Mouse (Mus musculus): ENCODE results near the gene Cnot3. TPM values are rescaled to one million over a fixed set of nuclear protein-coding genes. Genes with fewer than 3 reads are reported as not detected.

The Cnot3 gene
- 110 to 131 TPM (median 116 TPM) in 4 replicates for total RNA-seq (2023)

DNA sequence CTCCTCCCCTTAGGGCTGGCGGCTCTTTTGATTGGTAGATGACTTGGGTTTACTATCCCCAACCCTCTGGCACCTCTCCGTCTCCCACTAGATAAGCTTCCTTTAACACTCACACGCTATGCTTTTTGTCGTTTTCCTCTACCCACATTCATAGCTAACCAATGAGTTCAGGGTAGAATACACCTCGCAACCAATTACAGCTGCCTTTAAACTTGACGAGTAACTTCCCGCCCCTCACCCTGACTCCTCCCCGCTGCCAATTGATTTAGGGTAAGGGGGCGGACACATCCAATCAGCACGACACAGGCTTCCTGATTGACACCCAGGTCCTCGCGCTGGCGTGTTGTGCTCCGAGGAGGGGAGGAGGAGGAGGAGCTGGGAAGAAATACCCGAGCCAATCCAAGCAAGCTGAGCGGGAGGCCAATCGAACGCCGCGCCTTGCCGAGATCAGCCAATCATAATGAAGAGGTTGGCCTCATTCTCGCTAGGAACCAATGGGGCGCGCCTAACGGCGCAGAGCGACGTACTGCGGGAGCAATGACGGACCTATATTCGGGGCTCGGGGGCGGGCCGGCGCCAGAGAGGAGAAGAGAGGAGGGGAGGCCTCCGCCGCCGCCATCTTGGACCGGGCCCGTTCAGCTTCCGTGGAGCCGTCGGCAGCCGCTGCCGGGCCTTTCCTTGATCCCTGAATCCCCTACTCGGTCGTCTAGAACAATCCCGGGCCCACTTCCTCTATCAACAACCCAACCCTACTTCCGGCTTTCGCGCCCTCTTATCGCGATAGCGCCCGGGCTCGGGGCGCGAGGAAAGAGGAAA is at the start of gene Cnot3:
Cnot3 (plus strand) TSS at position 597 of the 816 bp plus-strand sequence.

DNA sequence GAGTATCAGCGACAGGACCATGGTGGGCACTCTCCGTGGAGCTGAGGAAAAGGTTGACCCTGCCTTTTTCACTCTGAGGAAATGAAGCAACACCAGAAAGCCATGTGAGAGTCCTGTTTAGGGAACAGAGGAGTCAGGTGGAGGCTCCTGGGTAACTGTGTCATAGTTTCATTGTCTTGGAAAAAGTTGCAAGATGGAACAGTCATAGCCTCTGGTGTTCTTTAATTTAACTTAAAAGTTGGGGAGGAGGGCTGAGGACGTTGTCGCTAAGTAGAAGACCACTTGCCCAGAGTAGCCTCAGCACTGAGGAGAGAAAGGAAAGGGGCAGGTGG is 29.0 kb upstream of the Cnot3 start, which contains the start of gene Oscar:
Oscar (minus strand) TSS at position 101 of the 332 bp plus-strand sequence.

DNA sequence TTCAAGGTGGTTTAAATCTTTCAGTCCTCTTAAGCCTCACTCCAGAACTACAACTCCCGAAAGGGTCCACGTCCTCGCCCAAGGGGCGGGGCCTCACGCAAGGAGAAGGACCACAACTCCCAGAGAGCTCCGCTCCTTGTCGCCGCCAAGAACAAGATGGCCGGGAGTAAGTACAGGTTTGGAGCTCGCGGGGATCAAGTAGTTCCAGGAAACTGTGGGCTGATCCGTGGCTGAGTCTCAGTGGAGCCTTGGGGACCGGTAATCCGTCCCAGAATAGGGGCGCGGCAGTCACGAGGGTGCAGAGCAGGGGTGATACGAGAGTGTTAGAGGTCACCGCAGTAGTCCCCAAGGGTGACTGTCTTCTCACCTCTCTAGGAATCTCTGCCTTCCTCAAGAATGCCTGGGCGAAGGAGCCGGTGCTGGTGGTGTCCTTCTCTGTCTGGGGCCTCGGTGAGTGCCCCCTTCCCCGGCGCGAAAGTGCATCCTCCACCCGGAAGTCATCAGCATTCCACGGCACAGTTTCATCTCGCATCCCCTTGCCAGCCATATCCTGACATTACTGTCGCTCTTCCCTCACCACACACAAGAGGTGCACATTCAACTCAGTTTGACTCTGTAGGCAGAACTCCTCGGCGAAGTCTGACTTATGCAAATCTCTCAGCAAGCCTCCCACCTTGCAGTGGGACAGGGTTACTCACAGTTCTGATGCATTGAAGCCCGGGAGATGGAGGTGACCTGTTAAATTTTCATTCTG is 27.6 kb upstream of the Cnot3 start, which contains the start of gene Ndufa3:
Ndufa3 (plus strand) TSS at position 132 of the 754 bp plus-strand sequence.

DNA sequence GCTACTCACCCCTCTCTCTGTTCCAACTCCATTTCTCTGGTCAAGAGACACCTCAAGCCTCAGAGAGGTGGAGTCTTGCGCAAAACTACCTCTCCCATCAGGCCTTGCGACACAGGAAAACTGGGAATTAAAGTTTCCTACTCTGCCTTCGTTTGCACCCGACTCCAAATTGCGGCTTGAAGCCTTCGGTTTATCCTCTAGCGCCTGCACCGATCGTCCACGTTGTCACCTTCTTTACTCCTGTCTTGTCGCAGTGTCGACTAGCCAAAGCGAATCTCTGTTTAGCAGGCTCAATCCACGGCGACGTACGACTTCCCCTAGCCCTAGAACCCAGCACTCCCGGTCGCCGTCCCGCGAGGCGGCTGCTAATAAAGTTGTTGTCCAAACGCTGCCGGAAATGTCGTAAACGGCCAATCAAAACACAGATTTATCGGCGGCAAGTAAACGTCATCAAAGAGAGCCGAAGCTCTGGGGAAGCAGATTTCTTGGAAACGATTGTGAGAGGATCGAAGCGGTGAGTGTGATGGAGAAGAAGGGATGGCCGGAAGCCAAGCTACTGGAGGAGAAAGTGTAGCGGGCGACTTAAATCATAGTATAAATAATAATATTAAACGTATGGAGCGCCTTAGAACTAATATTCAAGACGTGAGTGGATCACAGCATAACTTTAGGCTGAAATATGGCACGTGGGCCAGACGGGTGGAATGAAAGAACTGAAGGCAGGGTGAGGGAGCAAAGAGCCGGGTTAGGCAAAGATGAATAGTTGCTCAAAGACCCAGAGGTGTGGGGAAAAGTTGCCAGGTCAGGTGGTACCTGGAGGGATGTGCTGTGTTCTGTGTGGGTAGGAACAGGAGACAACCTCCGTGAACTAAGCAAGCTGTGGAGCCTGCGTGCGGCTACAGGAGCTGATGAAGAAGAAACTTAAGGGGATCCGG is 15.3 kb upstream of the Cnot3 start, which contains the start of the genes Tfpt and Prpf31:
Tfpt (minus strand) TSS at position 387 of the 935 bp plus-strand sequence.
Prpf31 (plus strand) TSS at position 443 of the 935 bp plus-strand sequence.

DNA sequence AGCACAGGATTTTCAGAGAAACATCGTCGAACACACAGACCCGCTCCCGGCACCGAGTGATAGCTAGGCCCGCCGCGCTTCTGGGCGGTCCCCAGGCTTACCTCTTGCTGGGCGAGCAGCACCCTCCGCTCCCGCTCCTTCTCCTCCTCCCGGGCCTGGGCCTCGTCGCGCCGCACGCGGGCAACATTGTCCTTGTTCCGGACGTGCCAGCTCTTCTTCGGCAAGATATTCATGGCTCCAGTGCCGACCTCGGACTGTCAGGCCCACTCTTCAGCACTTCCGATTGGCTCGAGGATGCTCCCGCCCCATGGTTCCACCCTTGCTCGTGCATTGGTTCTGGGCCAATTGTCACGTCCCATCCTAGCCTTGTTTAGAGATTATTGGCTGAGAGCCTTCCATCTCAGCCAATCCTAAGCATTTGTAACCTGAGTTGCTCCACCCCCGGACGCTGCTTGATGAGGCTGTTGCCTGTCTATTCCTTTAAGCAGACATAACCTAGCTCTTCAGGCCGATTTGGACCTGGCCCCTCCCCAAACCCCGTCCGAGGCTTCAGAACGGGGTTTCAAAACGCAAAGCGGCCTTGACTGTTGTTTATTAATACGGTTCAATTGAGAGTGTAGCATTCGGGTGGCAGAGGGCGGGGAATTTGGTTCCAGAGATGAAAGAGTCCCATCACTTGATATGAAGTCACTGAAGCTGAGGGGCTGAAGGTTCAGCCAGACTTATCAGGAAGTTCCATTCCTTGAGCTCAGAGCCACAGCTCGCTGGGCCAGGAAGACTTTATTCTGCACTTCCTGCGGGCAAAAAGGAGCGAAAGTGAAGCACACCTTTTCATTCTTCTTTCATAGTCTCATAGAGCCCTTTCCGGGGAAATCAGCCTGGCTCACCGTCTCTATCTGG is 20.4 kb downstream of the Cnot3 start, which contains the start of gene Leng1:
Leng1 (minus strand) TSS at position 626 of the 900 bp plus-strand sequence.

DNA sequence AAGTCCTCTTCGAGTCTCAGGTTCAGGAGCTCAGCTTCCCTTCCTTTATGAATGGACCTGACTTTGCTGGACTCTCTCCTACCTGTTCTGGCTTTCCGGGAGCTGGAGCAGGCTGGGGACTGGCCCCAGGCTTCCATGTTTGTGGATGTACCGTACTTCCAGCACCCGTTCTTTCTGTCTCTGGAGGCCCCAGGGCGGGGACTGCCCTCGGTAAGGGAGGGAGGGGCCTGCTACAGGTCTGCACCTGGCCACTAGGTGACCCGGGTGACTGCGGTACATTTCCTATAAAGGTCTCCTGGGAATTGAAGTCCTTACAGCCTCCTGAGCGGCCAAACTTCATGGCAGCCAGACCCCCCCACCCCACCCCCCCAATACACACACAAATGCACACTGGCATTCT is 32.3 kb downstream of the Cnot3 start, which contains the start of gene Tmc4:
Tmc4 (minus strand) TSS at position 212 of the 400 bp plus-strand sequence.

DNA sequence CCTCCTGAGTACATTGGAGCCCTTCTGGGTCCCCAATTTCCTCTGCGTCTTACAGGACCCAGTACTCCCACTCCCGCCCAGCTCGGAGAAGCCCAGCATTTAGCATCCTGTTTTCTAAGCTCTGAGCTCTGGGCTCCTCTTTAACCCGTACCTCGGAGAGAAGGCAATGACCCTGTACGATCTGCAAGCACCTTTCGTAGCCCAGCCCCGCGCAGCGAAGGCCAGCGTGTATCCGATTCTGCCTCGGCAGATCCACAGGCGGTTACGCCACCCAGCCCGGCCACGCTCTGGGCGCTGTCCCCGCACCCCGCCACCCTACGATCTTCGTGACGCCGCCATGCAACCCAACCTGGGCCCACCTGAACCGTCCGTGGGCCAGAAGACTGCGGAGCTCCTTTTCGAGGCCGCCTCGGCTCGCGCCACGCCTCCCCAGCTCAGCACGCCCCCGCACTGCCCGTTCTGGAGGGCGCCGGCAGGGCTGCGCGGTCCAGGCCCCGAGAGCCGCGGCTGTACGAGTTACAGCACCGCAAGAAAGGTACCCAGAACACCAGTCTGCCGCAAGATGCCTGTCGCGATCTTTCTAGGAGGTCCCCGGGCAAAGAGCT is 47.4 kb downstream of the Cnot3 start, which contains the start of gene Tsen34:
Tsen34 (plus strand) TSS at position 482 of the 605 bp plus-strand sequence.

DNA sequence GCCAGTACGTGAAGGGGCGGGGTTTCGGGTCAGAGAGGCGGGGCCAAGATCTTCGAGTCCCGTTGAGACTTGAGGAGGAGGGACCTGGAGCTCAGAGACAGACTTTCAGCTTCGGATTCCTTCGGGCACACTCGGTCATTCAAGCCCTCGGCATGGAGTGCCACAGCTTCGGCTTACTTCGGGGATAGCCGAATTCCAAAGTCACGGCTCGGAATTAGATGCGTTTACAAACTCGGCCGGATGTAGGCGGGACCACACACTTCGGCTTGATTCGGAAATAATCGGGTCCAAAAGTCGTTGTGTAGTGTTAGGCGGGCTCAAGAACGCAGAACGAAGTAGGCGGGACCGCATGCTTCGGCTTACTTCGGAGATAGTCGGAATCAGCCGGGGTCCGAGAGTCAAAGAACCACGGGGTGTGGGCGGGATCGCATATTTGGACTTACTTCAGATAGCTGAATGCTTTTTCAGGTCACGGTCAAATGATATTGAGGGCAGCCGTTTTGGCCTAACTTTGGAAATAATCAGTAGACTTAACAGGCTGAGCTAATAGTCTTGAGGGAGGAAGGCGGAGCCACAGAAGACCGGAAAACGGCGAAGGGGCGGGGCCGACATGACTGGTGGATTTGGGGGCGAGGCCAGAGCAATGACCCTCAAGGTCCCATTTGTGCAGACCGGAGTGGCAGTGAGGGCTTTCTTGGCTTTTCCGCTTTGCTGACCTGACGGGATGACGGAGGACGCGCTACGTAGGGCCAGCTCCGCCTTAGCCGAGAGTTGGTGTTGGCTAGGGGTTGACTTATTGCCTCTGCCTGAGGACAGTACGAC is 48.1 kb downstream of the Cnot3 start, which contains the start of gene Mboat7:
Mboat7 (minus strand) TSS at position 537 of the 822 bp plus-strand sequence.

DNA sequence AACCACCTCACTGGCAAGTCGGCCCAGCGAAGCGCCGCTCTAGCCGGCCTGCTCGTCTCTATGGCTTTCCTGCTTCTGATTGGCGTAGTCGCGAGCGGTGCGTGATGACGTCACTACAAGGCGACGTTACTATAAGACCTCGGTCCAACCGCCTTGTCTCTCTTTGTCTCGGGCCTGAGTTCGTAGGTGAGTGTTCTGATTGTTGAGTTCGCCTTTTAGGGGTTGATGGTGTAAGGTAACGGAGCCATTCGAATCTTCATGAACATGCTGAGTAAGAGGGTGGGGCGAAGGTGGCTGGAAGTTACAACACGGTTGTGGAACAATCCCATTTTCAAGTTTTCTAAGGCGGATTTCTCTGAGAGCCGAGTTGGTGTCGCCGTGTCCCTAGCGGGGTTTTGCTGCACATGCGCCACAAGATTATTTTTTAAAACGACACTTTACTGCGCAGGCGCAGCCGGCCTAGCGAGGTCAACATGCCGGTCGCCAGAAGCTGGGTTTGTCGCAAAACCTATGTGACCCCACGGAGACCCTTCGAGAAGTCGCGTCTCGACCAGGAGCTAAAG is 58.9 kb downstream of the Cnot3 start, which contains the start of gene Rps9:
Rps9 (plus strand) TSS at position 115 of the 563 bp plus-strand sequence.

Other genes starting within 250 kb of the Cnot3 start
- not detected in 4 replicates for gene Cacng6, start 221.1 kb upstream of the Cnot3 start, total RNA-seq (2023)
- gene Tarm1, start 142.6 kb upstream of the Cnot3 start, total RNA-seq (2023), result not detected in 4 replicates
- gene Oscar, start 29.1 kb upstream of the Cnot3 start, total RNA-seq (2023), result not detected in 4 replicates
- gene Ndufa3, start 27.9 kb upstream of the Cnot3 start, total RNA-seq (2023), result 289 to 309 TPM (median 297 TPM) in 4 replicates
- gene Tfpt, start 15.3 kb upstream of the Cnot3 start, total RNA-seq (2023), result 15.3 to 24.5 TPM (median 22.4 TPM) in 4 replicates
- 66.4 to 73.4 TPM (median 68.2 TPM) in 4 replicates for gene Prpf31, start 15.3 kb upstream of the Cnot3 start, total RNA-seq (2023)
- 9.0 to 9.6 TPM (median 9.2 TPM) in 4 replicates for gene Leng1, start 20.6 kb downstream of the Cnot3 start, total RNA-seq (2023)
- 5.6 to 7.9 TPM (median 7.5 TPM) in 4 replicates for gene Tmc4, start 32.3 kb downstream of the Cnot3 start, total RNA-seq (2023)
- 26.1 to 32.4 TPM (median 27.7 TPM) in 4 replicates for gene Tsen34, start 47.6 kb downstream of the Cnot3 start, total RNA-seq (2023)
- 52.2 to 75.5 TPM (median 60.4 TPM) in 4 replicates for gene Mboat7, start 48.3 kb downstream of the Cnot3 start, total RNA-seq (2023)
- 2,060 to 2,163 TPM (median 2,115 TPM) in 4 replicates for gene Rps9, start 58.7 kb downstream of the Cnot3 start, total RNA-seq (2023)
- gene Pirb, start 75.1 kb downstream of the Cnot3 start, total RNA-seq (2023), result 28.8 to 32.5 TPM (median 30.1 TPM) in 4 replicates
- gene Gm15448, start 180.4 kb downstream of the Cnot3 start, total RNA-seq (2023), result 4.9 to 6.0 TPM (median 5.5 TPM) in 4 replicates
- 7.0 to 9.8 TPM (median 9.1 TPM) in 4 replicates for gene Pira2, start 199.8 kb downstream of the Cnot3 start, total RNA-seq (2023)